Mouse (Mus musculus) forebrain, embryonic 12.5 days (tissue): Measurements from ENCODE around the gene St6galnac6. TPM values are rescaled to one million over a fixed set of nuclear protein-coding genes. Genes with fewer than 3 reads are reported as not detected.

Experiments used
- ATAC-seq: fragments of 200-750 bp; cut with Nextera tagmentation; 2 replicates; pipeline ENCODE4 v1.8.0; 2017; ENCODE audit warnings: moderate TSS enrichment; ENCODE audit not compliant: low FRiP score
- H3K27ac ChIP-seq: fragments of 300-500 bp; sonication (generic); 2 replicates; pipeline ENCODE4 v1.5.1; 2016; ENCODE audit warnings: mild to moderate bottlenecking
- H3K27me3 ChIP-seq: fragments of 300-500 bp; sonication (generic); 2 replicates; pipeline ENCODE4 v1.6.1; 2016; ENCODE audit warnings: mild to moderate bottlenecking
- H3K36me3 ChIP-seq: fragments of 300-500 bp; sonication (generic); replicated peaks from 2 replicates; pipeline ENCODE4 v1.6.1; 2016; ENCODE audit warnings: mild to moderate bottlenecking
- H3K4me1 ChIP-seq: fragments of 300-500 bp; sonication (generic); 2 replicates; pipeline ENCODE4 v1.6.1; 2016
- H3K4me2 ChIP-seq: fragments of 300-500 bp; sonication (generic); 2 replicates; pipeline ENCODE4 v1.6.1; 2016; ENCODE audit warnings: mild to moderate bottlenecking, moderate library complexity
- H3K4me3 ChIP-seq: fragments of 300-500 bp; sonication (generic); replicated peaks from 2 replicates; pipeline ENCODE4 v1.5.1; 2016; ENCODE audit warnings: mild to moderate bottlenecking
- H3K9ac ChIP-seq: fragments of 300-500 bp; sonication (generic); 2 replicates; pipeline ENCODE4 v1.6.1; 2016; ENCODE audit warnings: mild to moderate bottlenecking
- H3K9me3 ChIP-seq: fragments of 300-500 bp; sonication (generic); 2 replicates; pipeline ENCODE4 v1.6.1; 2016
- WGBS: fragments of 180-500 bp; shearing (Covaris S2); methylation state at CpG from one replicate; pipeline ENCODE4 v1.1.7; 2016; 5-methylcytosine and 5-hydroxymethylcytosine counted together
- polyA plus RNA-seq: library from polyadenylated mRNA; unstranded; fragments of >200 nt; fragmentation: Nextera tagmentation; extraction: Ambion mirVana; gene quantifications from 2 replicates; pipeline ENCODE4 v1.2.1, GENCODE M21; 2016

The St6galnac6 gene
- polyA plus RNA-seq, 1 experiment from 2014 or later: 11.6 TPM

- Histone ChIP-seq H3K4me3 (peak overlapping the region; percentile 29), H3K27me3 (no peaks in the 10 kb centered on the region), H3K36me3 (no peaks in the 10 kb centered on the region), H3K9ac (peak overlapping the region; percentile 48), H3K4me2 (peak overlapping the region; percentile 57), H3K9me3 (no peaks in the 10 kb centered on the region), H3K4me1 (peaks cover 69% of the 10 kb centered on the region), H3K27ac (peak overlapping the region; percentile 87)
- under 1% methylated on average over 13 of the region's 13 CpGs for WGBS
- ATAC-seq: peak; percentile 77
Measured at GRCm38 (mm10) chr2:32625212-32625872, 25.8 kb downstream of the St6galnac6 start.

- Histone ChIP-seq H3K27ac (peak overlapping the region; percentile 87), H3K4me1 (peaks cover 62% of the 10 kb centered on the region), H3K36me3 (no peaks in the 10 kb centered on the region), H3K4me2 (peak overlapping the region; percentile 57), H3K4me3 (peak overlapping the region; percentile 29), H3K9me3 (no peaks in the 10 kb centered on the region), H3K9ac (peak overlapping the region; percentile 48), H3K27me3 (no peaks in the 10 kb centered on the region)
- 59% methylated on average over 5 of the region's 5 CpGs for WGBS
- peak; percentile 15; the same call in 1 of the 2 replicates for ATAC-seq
Measured at GRCm38 (mm10) chr2:32625873-32626694, 26.6 kb downstream of the St6galnac6 start.

- Histone ChIP-seq H3K9me3 (no peaks in the 10 kb centered on the region), H3K36me3 (no peaks in the 10 kb centered on the region), H3K4me1 (peaks cover 54% of the 10 kb centered on the region), H3K4me3 (no peak overlapping the region), H3K27me3 (no peaks in the 10 kb centered on the region), H3K27ac (no peak overlapping the region), H3K4me2 (no peak overlapping the region), H3K9ac (no peak overlapping the region)
- WGBS: 72% methylated on average over 20 of the region's 20 CpGs
- ATAC-seq: no peak
Measured at GRCm38 (mm10) chr2:32627266-32628043, 27.9 kb downstream of the St6galnac6 start.

- ATAC-seq: no peak
- WGBS: 70% methylated on average over 4 of the region's 4 CpGs
- no peaks in the 10 kb centered on the region for H3K9me3 ChIP-seq
- 0 out of 2 replicates have a peak overlapping the region, but pooled peaks have one; percentile 60 for H3K27ac ChIP-seq
- H3K4me1 ChIP-seq: peaks cover 54% of the 10 kb centered on the region
- H3K4me3 ChIP-seq: no peak overlapping the region
- H3K4me2 ChIP-seq: no peak overlapping the region
- H3K9ac ChIP-seq: 0 out of 2 replicates have a peak overlapping the region, but pooled peaks have one; percentile 26
- H3K36me3 ChIP-seq: no peaks in the 10 kb centered on the region
- H3K27me3 ChIP-seq: no peaks in the 10 kb centered on the region
Measured at GRCm38 (mm10) chr2:32628044-32628550, 28.6 kb downstream of the St6galnac6 start.

GRCm38 (mm10) chr2:32628729-32629128 is 29.2 kb downstream of the St6galnac6 start:
- Histone ChIP-seq H3K36me3 (no peaks in the 10 kb centered on the region), H3K4me1 (peaks cover 54% of the 10 kb centered on the region), H3K4me3 (no peak overlapping the region), H3K9me3 (no peaks in the 10 kb centered on the region), H3K4me2 (peak overlapping the region; percentile 29), H3K27me3 (no peaks in the 10 kb centered on the region), H3K27ac (peak overlapping the region; percentile 60), H3K9ac (peak overlapping the region; percentile 26)
- 39% methylated on average over 5 of the region's 5 CpGs for WGBS
- no peak; the same call in 1 of the 2 replicates for ATAC-seq

GRCm38 (mm10) chr2:32629276-32629976 is 29.9 kb downstream of the St6galnac6 start:
- no peaks in the 10 kb centered on the region for H3K36me3 ChIP-seq
- peak overlapping the region; percentile 60 for H3K27ac ChIP-seq
- H3K9me3 ChIP-seq: no peaks in the 10 kb centered on the region
- ATAC-seq: peak; percentile 54
- peak overlapping the region; percentile 29 for H3K4me2 ChIP-seq
- 37% methylated on average over 9 of the region's 9 CpGs for WGBS
- H3K4me1 ChIP-seq: peaks cover 54% of the 10 kb centered on the region
- peak overlapping the region; percentile 5; the same call in 1 of the 2 replicates for H3K4me3 ChIP-seq
- peak overlapping the region; percentile 26 for H3K9ac ChIP-seq
- H3K27me3 ChIP-seq: no peaks in the 10 kb centered on the region

- 75% methylated on average over 7 of the region's 9 CpGs for WGBS
- no peaks in the 10 kb centered on the region for H3K27me3 ChIP-seq
- no peaks in the 10 kb centered on the region for H3K36me3 ChIP-seq
- H3K4me3 ChIP-seq: no peak overlapping the region
- no peak overlapping the region; the same call in 1 of the 2 replicates for H3K4me2 ChIP-seq
- H3K27ac ChIP-seq: no peak overlapping the region
- no peaks in the 10 kb centered on the region for H3K9me3 ChIP-seq
- peaks cover 50% of the 10 kb centered on the region for H3K4me1 ChIP-seq
- 0 out of 2 replicates have a peak overlapping the region, but pooled peaks have one; percentile 26 for H3K9ac ChIP-seq
- no peak for ATAC-seq
Measured at GRCm38 (mm10) chr2:32630036-32630435, 30.5 kb downstream of the St6galnac6 start.

- WGBS: 90% methylated on average over 10 of the region's 10 CpGs
- no peak overlapping the region for H3K27ac ChIP-seq
- H3K4me2 ChIP-seq: no peak overlapping the region
- peaks cover 41% of the 10 kb centered on the region for H3K4me1 ChIP-seq
- ATAC-seq: no peak
- H3K9me3 ChIP-seq: no peaks in the 10 kb centered on the region
- H3K9ac ChIP-seq: no peak overlapping the region
- no peaks in the 10 kb centered on the region for H3K36me3 ChIP-seq
- H3K27me3 ChIP-seq: no peaks in the 10 kb centered on the region
- no peak overlapping the region for H3K4me3 ChIP-seq
Measured at GRCm38 (mm10) chr2:32631046-32631445, 31.5 kb downstream of the St6galnac6 start.

GRCm38 (mm10) chr2:32631737-32632394 is 32.4 kb downstream of the St6galnac6 start:
- ATAC-seq: no peak
- WGBS: 62% methylated on average over 7 of the region's 7 CpGs
- no peaks in the 10 kb centered on the region for H3K27me3 ChIP-seq
- H3K27ac ChIP-seq: no peak overlapping the region
- H3K9me3 ChIP-seq: no peaks in the 10 kb centered on the region
- no peaks in the 10 kb centered on the region for H3K36me3 ChIP-seq
- no peak overlapping the region for H3K9ac ChIP-seq
- peaks cover 33% of the 10 kb centered on the region for H3K4me1 ChIP-seq
- no peak overlapping the region for H3K4me3 ChIP-seq
- H3K4me2 ChIP-seq: no peak overlapping the region

GRCm38 (mm10) chr2:32633660-32634059 is 34.2 kb downstream of the St6galnac6 start:
- no peaks in the 10 kb centered on the region for H3K9me3 ChIP-seq
- no peak overlapping the region for H3K9ac ChIP-seq
- H3K4me3 ChIP-seq: no peak overlapping the region
- no peaks in the 10 kb centered on the region for H3K36me3 ChIP-seq
- WGBS: 78% methylated on average over 5 of the region's 5 CpGs
- no peak overlapping the region for H3K27ac ChIP-seq
- ATAC-seq: no peak
- H3K27me3 ChIP-seq: no peaks in the 10 kb centered on the region
- peaks cover 25% of the 10 kb centered on the region for H3K4me1 ChIP-seq
- no peak overlapping the region for H3K4me2 ChIP-seq
